Mouse (Mus musculus) neural tube, embryonic 12.5 days (tissue): ENCODE measurements around the gene Anpep. TPM values are rescaled to one million over a fixed set of nuclear protein-coding genes. Genes with fewer than 3 reads are reported as not detected.

Experiments used
- ATAC-seq: fragments of 200-750 bp; cut with Nextera tagmentation; 2 replicates; pipeline ENCODE4 v1.8.0; 2017; ENCODE audit warnings: low read depth, mild to moderate bottlenecking, moderate TSS enrichment, moderate library complexity; ENCODE audit not compliant: low FRiP score
- H3K27ac ChIP-seq: fragments of 300-500 bp; sonication (generic); 2 replicates; pipeline ENCODE4 v1.5.1; 2016
- H3K27me3 ChIP-seq: fragments of 300-500 bp; sonication (generic); replicated peaks from 2 replicates; pipeline ENCODE4 v1.6.1; 2016; ENCODE audit warnings: mild to moderate bottlenecking
- H3K36me3 ChIP-seq: fragments of 300-500 bp; sonication (generic); 2 replicates; pipeline ENCODE4 v1.6.1; 2016; ENCODE audit warnings: mild to moderate bottlenecking
- H3K4me1 ChIP-seq: fragments of 300-500 bp; sonication (generic); 2 replicates; pipeline ENCODE4 v1.6.1; 2016
- H3K4me2 ChIP-seq: fragments of 300-500 bp; sonication (generic); replicated peaks from 2 replicates; pipeline ENCODE4 v1.6.1; 2016; ENCODE audit warnings: mild to moderate bottlenecking
- H3K4me3 ChIP-seq: fragments of 300-500 bp; sonication (generic); 2 replicates; pipeline ENCODE4 v1.5.1; 2016
- H3K9ac ChIP-seq: fragments of 300-500 bp; sonication (generic); 2 replicates; pipeline ENCODE4 v1.6.1; 2016; ENCODE audit warnings: mild to moderate bottlenecking
- H3K9me3 ChIP-seq: fragments of 300-500 bp; sonication (generic); 2 replicates; pipeline ENCODE4 v1.6.1; 2016; ENCODE audit warnings: mild to moderate bottlenecking
- WGBS: fragments of 180-500 bp; shearing (Covaris S2); methylation state at CpG from one replicate; pipeline ENCODE4 v1.1.7; 2016; 5-methylcytosine and 5-hydroxymethylcytosine counted together
- polyA plus RNA-seq: library from polyadenylated mRNA; unstranded; fragments of >200 nt; fragmentation: Nextera tagmentation; extraction: Ambion mirVana; gene quantifications from 2 replicates; pipeline ENCODE4 v1.2.1, GENCODE M21; 2016

The Anpep gene
- polyA plus RNA-seq = 5.2 and 6.7 TPM in 2 replicates

DNA sequence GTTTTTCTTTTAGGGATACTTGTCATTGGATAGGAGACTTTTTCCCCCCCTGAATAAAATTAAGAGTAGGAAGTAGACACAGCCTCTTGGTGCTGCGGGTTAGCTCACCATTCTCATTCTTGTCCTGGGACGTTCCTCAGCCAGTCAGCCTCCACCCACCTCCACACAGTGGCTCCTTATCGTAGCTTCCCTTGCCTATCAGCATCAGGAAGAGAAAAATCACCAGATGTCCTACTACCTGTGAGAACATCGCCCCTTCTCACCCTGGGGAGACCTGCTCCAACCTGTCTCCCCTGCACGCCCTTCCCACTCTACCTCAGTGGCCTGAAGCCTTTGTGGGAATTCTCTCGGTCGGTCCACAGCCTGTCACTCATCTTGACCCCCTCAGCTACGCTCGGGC, at the start of gene Anpep:
Gene Anpep (minus strand): TSS at position 249 of the 400 bp plus-strand sequence.
- Histone ChIP-seq H3K4me1 (no peaks in the 10 kb centered on the region), H3K27ac (no peak within 1 kb of the TSS), H3K36me3 (no peaks in the 10 kb centered on the region), H3K27me3 (no peaks in the 10 kb centered on the region), H3K4me2 (no peak within 1 kb of the TSS), H3K9me3 (no peaks in the 10 kb centered on the region), H3K4me3 (no peak within 1 kb of the TSS), H3K9ac (no peak within 1 kb of the TSS)
- ATAC-seq = no peak
- WGBS = 87% methylated on average over 9 of the region's 9 CpGs

DNA sequence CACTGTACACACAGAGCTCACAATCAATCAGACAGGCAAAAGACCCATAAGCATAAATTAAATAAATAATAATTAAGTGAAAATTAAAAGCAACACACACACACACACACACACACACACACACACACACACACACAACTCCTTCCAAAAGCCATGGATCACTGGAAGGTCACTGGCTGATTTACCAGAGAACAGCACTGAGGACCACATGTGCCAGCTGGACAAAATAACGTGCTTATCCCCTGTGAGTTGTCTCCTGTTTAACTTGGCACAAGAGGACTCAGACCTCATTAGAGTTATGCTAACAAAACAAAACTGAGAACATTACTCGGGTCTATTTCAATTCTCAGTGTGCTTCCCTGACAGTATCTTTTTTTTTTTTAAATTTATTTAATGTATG, 46.5 kb upstream of the Anpep start:
- Histone ChIP-seq H3K27ac (no peak overlapping the region), H3K27me3 (no peaks in the 10 kb centered on the region), H3K9ac (no peak overlapping the region), H3K4me3 (no peak overlapping the region), H3K36me3 (peaks cover 60% of the 10 kb centered on the region), H3K4me2 (no peak overlapping the region), H3K4me1 (no peaks in the 10 kb centered on the region), H3K9me3 (no peaks in the 10 kb centered on the region)
- 75% methylated on average over 2 of the region's 2 CpGs for WGBS
- ATAC-seq = no peak

DNA sequence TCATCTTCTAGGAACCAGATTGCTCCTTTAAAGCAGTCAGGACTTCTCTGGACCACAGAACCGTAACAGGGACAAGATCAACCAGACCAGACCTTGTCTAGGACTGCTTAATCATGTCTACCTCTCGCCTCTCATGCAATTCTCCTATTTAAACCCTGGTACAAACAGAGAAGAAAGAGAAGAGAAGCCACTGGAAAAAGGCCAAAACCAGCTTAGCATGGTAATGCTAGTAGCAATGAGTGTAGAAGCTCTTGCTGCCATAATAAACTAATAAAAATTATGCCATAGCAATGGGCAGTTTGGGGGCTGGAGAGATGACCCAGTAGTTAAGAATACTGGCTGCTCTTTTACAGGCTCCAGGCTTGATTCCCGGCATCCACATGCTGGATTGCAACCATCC, 46.1 kb upstream of the Anpep start:
- 90% methylated on average over 3 of the region's 3 CpGs for WGBS
- peaks cover 64% of the 10 kb centered on the region for H3K36me3 ChIP-seq
- H3K4me3 ChIP-seq = no peak overlapping the region
- H3K27ac ChIP-seq = no peak overlapping the region
- no peaks in the 10 kb centered on the region for H3K9me3 ChIP-seq
- no peak overlapping the region for H3K9ac ChIP-seq
- H3K4me1 ChIP-seq = no peaks in the 10 kb centered on the region
- H3K27me3 ChIP-seq = no peaks in the 10 kb centered on the region
- no peak overlapping the region for H3K4me2 ChIP-seq
- no peak for ATAC-seq

DNA sequence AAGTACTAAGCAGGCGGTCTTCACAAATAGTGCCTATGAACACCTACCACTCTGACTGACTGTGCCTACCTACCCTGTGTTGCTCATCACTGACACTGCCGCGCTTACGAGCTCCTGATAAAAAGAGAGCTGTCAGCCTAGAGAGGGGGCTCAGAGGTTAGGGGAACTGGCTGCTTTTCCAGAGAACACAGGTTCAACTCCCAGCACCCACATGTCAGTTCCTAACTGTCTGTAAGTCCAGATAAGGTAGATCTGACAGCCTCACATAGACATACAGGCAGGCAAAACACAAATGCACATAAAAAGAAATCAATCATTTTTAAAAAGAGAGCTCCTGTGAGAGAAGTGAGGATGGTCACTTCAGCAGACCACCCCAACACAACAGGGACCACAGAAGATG, 44.3 kb upstream of the Anpep start:
- H3K27me3 ChIP-seq = no peaks in the 10 kb centered on the region
- no peak for ATAC-seq
- no peak overlapping the region for H3K9ac ChIP-seq
- H3K4me1 ChIP-seq = no peaks in the 10 kb centered on the region
- H3K4me3 ChIP-seq = no peak overlapping the region
- H3K9me3 ChIP-seq = no peaks in the 10 kb centered on the region
- H3K4me2 ChIP-seq = no peak overlapping the region
- peaks cover 71% of the 10 kb centered on the region for H3K36me3 ChIP-seq
- 95% methylated on average over 4 of the region's 4 CpGs for WGBS
- H3K27ac ChIP-seq = no peak overlapping the region

DNA sequence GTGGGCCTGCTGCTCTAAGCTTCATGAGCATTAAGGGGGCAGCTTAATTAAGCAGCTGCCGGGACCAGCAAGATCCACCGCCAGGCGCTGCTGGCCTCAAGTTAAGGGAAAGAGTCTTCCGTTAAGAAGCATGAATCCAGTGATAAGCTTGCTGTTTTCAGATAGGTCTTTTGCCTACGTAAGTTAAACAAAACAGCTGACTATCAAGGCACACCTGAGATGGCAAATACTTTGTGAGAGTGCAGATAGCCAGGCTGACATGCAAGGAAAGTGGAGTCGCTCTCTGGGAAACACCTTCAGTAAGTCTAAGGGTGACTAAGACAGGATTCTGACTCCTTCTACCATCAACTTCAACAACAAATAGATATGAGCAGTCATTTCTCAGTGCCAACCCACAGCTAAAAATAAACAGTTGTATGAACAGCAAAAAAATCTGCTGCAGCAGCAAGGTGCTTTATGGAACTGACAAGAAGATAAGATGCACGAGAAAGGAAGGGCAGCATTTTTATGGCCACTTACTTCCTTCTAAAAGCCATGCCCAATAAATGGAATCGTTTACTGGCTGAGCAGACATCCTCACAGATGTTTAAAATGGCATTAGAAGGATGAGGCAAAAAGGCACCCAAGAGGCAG, 42.4 kb upstream of the Anpep start:
- H3K36me3 ChIP-seq = peaks cover 67% of the 10 kb centered on the region
- no peak overlapping the region for H3K4me3 ChIP-seq
- H3K4me2 ChIP-seq = no peak overlapping the region
- no peak overlapping the region for H3K27ac ChIP-seq
- 88% methylated on average over 8 of the region's 8 CpGs for WGBS
- no peak overlapping the region for H3K9ac ChIP-seq
- no peaks in the 10 kb centered on the region for H3K9me3 ChIP-seq
- H3K4me1 ChIP-seq = no peaks in the 10 kb centered on the region
- ATAC-seq = no peak
- no peaks in the 10 kb centered on the region for H3K27me3 ChIP-seq

DNA sequence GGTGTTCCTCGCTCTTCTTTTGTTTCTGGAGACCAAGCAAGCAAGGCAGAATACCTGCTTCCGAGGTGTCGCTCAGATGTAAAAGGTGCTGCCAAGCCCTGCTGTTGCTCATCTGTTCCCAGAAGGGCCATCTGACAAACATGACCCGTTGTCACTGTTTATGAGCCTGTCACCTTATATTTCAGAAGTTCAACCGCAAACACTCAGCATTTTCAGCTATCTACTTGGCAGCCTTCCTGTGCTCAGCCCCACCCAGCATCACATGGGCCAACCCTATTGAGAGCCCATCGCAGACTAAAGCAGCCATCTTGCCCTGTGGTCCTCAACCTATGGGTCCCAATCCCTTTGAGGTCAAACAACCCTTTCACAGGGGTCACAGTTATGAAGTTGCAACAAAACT, 39.9 kb upstream of the Anpep start:
- no peak overlapping the region for H3K27ac ChIP-seq
- no peaks in the 10 kb centered on the region for H3K4me1 ChIP-seq
- H3K27me3 ChIP-seq = no peaks in the 10 kb centered on the region
- ATAC-seq = no peak
- no peaks in the 10 kb centered on the region for H3K9me3 ChIP-seq
- no peak overlapping the region for H3K9ac ChIP-seq
- no peak overlapping the region for H3K4me2 ChIP-seq
- H3K36me3 ChIP-seq = peaks cover 57% of the 10 kb centered on the region
- 96% methylated on average over 6 of the region's 6 CpGs for WGBS
- no peak overlapping the region for H3K4me3 ChIP-seq

DNA sequence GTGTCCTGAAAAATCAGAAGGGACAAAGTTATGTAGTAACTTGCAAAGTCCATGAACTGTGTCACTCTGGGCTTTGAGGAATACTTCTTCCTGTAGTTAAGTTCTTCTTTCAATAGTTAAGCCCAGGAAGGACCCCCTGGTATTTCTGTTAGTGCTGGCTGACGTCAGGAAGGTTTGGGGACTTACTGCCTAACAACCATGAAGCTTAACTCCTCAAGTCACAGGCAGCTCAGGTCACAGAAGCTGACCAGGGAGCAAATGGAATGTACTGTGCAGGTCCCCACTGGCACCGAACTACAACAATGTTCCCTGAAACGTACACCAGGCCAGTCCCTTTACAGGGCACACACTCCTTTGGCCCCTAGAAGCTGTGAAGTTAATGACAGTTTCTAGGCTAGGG, 34.4 kb upstream of the Anpep start:
- no peaks in the 10 kb centered on the region for H3K9me3 ChIP-seq
- peaks cover 58% of the 10 kb centered on the region for H3K36me3 ChIP-seq
- no peaks in the 10 kb centered on the region for H3K4me1 ChIP-seq
- WGBS = 76% methylated on average over 3 of the region's 3 CpGs
- H3K9ac ChIP-seq = no peak overlapping the region
- no peak for ATAC-seq
- H3K4me2 ChIP-seq = no peak overlapping the region
- H3K27me3 ChIP-seq = no peaks in the 10 kb centered on the region
- no peak overlapping the region for H3K4me3 ChIP-seq
- H3K27ac ChIP-seq = no peak overlapping the region

DNA sequence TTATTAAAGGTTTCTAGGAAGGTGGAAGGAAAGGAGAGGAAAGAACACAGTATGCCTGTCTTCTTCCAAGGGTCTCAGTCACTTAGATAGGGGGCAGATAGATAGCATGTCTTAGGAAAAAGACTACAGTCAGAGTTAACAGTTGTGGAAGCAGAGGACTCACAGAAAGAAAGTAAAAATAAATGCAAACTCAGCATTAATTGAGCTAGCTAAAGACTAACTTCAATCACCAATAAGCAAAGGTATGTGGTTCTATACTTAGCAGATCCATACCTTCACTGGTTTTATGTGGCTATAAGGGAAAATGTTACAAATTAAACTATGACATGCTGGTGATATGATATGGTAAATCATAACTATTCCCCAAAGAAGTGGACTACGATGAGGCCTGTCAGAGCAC, 33.9 kb upstream of the Anpep start:
- Histone ChIP-seq H3K4me1 (no peaks in the 10 kb centered on the region), H3K9me3 (no peaks in the 10 kb centered on the region), H3K36me3 (peaks cover 58% of the 10 kb centered on the region), H3K27me3 (no peaks in the 10 kb centered on the region), H3K4me3 (no peak overlapping the region), H3K27ac (no peak overlapping the region), H3K4me2 (no peak overlapping the region), H3K9ac (no peak overlapping the region)
- no peak for ATAC-seq
- 94% methylated on average over 1 of the region's 1 CpGs for WGBS

DNA sequence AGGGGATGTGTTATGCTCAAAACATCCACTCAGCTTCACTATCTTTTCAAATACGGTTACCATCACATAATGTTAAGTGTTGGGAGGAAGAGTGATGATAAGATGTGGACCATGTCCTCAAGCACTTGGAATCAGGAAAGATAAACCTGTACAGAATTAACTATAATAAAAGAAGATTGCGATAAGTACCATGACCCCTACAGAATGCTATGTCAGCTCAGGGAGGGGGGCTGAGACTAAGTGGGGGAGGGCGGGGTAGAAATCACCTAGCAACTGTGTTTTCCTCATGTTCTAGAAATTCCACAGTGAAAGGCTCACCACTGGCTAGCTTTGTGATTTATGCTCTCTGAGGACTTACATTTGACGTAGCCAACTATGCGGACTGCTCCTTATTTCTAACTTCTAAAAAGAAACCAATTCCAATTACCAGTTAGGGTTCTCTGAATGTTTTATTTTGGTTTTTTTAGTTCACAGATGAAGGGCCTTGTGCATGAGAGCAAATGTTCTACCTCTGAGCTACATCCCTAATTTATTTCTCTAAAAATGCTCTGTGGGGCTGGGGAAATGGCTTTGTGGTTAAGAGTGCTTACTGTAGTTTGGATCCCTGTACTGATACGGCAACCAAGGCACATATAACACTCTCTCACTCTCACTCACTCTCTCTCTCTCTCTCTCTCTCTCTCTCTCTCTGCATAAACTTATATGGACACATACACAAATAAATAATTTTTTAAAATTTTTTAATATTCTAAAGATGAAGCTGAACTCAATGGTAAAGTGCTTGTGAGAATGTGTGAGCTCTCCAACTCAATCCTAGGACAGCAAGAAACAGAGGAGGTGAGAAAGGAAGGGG, 31.9 kb upstream of the Anpep start:
- 85% methylated on average over 6 of the region's 6 CpGs for WGBS
- Histone ChIP-seq H3K4me3 (no peak overlapping the region), H3K36me3 (peaks cover 51% of the 10 kb centered on the region), H3K27ac (no peak overlapping the region), H3K4me2 (no peak overlapping the region), H3K9ac (no peak overlapping the region), H3K4me1 (no peaks in the 10 kb centered on the region), H3K9me3 (no peaks in the 10 kb centered on the region), H3K27me3 (no peaks in the 10 kb centered on the region)
- no peak for ATAC-seq

DNA sequence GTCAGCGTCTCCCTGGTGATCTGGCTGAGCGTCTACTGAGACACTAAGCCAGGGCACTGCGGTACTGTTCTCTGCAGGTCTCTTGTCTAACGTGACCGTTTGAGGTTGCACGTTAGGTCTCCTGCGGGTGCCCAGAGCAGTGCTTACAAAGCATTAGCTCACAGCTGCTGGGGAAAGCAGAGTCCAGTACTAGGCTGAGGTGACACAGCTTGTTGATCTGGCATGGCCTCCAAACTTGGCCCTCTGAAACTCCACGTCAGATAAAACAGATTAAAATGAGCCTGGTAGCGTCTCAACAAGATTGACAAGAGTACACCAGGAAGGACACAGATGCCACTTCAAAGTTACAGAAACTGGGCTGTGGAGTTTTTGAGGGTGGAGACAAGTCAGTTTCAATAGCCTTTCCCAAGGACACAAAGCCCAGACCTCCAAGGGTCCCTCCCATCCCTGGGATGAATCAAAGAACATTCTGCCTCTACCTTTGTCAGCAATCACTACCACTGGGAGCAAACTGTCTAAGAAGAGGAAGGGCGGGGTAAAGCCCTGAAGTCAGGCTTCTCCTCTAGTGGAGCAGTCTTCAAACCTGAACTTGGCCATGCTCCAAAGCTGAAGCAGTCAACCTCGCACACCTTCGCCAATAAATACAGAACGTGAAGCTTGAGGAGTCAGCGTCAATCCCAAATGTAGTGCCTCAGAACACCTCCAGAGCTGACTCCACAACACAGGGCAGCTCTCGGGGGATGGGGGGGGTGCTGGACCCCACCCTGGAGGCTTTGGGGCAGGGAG, 29.8 kb upstream of the Anpep start:
- 92% methylated on average over 15 of the region's 15 CpGs for WGBS
- no peak overlapping the region for H3K9ac ChIP-seq
- peaks cover 43% of the 10 kb centered on the region for H3K36me3 ChIP-seq
- ATAC-seq = no peak
- H3K27me3 ChIP-seq = no peaks in the 10 kb centered on the region
- no peak overlapping the region for H3K4me2 ChIP-seq
- no peaks in the 10 kb centered on the region for H3K4me1 ChIP-seq
- no peak overlapping the region for H3K4me3 ChIP-seq
- H3K27ac ChIP-seq = no peak overlapping the region
- no peaks in the 10 kb centered on the region for H3K9me3 ChIP-seq

DNA sequence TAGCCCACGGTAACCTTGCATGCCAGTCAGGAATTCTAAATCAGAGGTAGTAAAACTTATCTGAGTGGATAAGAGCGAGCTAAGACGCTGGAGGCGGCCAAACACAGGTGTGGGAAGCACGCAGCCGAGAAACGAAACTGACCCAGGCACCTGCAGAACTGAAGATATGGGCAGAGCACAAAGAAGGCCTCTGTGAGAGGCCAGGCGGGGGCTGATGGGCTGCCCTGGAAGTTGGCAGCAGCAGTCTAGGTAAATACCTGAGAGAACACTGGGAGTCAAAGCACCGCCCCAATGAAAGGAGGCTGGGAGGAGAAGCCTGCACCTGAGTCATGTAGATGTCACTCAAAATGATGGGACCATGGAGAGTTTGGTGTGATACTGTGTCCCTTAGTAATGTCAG, 27.7 kb upstream of the Anpep start:
- Histone ChIP-seq H3K4me3 (no peak overlapping the region), H3K27me3 (no peaks in the 10 kb centered on the region), H3K4me1 (no peaks in the 10 kb centered on the region), H3K9ac (no peak overlapping the region), H3K9me3 (no peaks in the 10 kb centered on the region), H3K27ac (no peak overlapping the region), H3K36me3 (peaks cover 36% of the 10 kb centered on the region), H3K4me2 (no peak overlapping the region)
- 93% methylated on average over 9 of the region's 9 CpGs for whole genome bisulfite sequencing
- no peak for ATAC-seq

DNA sequence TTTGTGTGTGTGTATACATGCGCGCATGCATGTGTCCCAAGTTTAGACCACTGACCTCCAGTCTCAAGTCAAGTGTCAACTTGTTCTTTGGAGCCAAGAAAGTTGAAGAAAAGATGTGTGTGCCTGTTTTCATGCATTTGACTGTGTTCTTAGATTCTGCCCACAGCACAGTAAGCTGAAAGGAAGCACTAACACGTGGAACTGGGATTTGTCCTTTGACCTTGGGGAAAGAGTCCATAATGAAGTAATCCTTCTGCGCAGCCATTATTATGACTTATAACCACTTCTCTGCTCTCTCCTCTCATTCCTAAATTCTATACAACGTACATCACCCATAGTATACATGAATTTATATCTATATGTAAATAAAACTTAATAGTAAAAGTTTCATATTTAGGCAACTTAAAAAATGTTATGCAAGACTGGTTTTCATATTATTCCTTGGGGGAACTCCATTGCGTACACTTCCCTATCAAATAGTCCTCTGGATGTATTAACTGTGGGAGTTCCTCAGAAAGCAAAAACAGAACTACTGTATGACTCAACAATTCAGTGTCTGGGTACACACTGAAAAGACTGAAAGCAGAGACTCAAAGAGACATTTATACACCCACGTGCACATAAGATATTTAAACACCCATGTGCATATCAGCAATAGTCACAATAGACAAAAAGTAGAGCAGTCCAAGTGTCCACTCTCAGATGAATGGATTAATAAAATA, 22.9 kb upstream of the Anpep start:
- Histone ChIP-seq H3K27ac (no peak overlapping the region), H3K9ac (no peak overlapping the region), H3K4me3 (no peak overlapping the region), H3K27me3 (no peaks in the 10 kb centered on the region), H3K36me3 (peaks cover 45% of the 10 kb centered on the region), H3K9me3 (no peaks in the 10 kb centered on the region), H3K4me1 (no peaks in the 10 kb centered on the region), H3K4me2 (no peak overlapping the region)
- no peak for ATAC-seq
- 89% methylated on average over 7 of the region's 7 CpGs for WGBS
